Mouse (Mus musculus) liver, embryonic 14.5 days (tissue): ENCODE results near the gene Me3. TPM values are rescaled to one million over a fixed set of nuclear protein-coding genes. Genes with fewer than 3 reads are reported as not detected.

Experiments
- ATAC-seq: fragments of 200-750 bp; cut with Nextera tagmentation; 2 replicates; pipeline ENCODE4 v1.8.0; 2017; ENCODE audit warnings: moderate number of reproducible peaks, mild to moderate bottlenecking, moderate library complexity; ENCODE audit not compliant: insufficient read depth
- DNase-seq, 3 experiments: peaks; one replicate each; pipeline ENCODE4 v3.0.0-alpha.2; 2012 to 2013; ENCODE audit warnings: low read depth in 3 of 3, low spot score in 3 of 3
- H3K27ac ChIP-seq: fragments of 300-500 bp; sonication (generic); 2 replicates; pipeline ENCODE4 v1.5.1; 2014; ENCODE audit warnings: moderate library complexity, mild to moderate bottlenecking, control low read depth, inconsistent platforms
- H3K27me3 ChIP-seq: fragments of 300-500 bp; sonication (generic); 2 replicates; pipeline ENCODE4 v1.6.1; 2014; ENCODE audit warnings: mild to moderate bottlenecking, low read length, moderate library complexity; ENCODE audit not compliant: control insufficient read depth, insufficient read depth
- H3K36me3 ChIP-seq: fragments of 300-500 bp; sonication (generic); replicated peaks from 2 replicates; pipeline ENCODE4 v1.6.1; 2014; ENCODE audit warnings: low read depth; ENCODE audit not compliant: control insufficient read depth, insufficient read depth
- H3K4me1 ChIP-seq, 2 experiments: fragments of 200-500 bp in 1 of 2; fragments of 300-500 bp in 1 of 2; sonication (generic) in 1 of 2; replicated peaks; 2 replicates each; pipeline ENCODE4 v1.6.1; 2012 to 2014; ENCODE audit warnings: antibody characterized with exemption in 1 of 2, inconsistent platforms in 1 of 2, low read length in 1 of 2; ENCODE audit not compliant: control insufficient read depth in 2 of 2, insufficient read depth in 2 of 2
- H3K4me2 ChIP-seq: fragments of 300-500 bp; sonication (generic); 2 replicates; pipeline ENCODE4 v1.6.1; 2014; ENCODE audit warnings: low read depth, mild to moderate bottlenecking, control low read depth, moderate library complexity
- H3K4me3 ChIP-seq, 2 experiments: fragments of 200-500 bp in 1 of 2; fragments of 300-500 bp in 1 of 2; sonication (generic) in 1 of 2; 2 replicates each; pipeline ENCODE4 v1.5.1; 2012 to 2014; ENCODE audit warnings: low read depth in 2 of 2, low read length in 2 of 2, mild to moderate bottlenecking in 2 of 2, control low read depth in 1 of 2, inconsistent platforms in 1 of 2, moderate library complexity in 1 of 2; ENCODE audit not compliant: insufficient read depth in 1 of 2
- H3K9ac ChIP-seq: fragments of 300-500 bp; sonication (generic); replicated peaks from 2 replicates; pipeline ENCODE4 v1.6.1; 2014; ENCODE audit warnings: mild to moderate bottlenecking, control low read depth, moderate library complexity
- H3K9me3 ChIP-seq: fragments of 300-500 bp; sonication (generic); 2 replicates; pipeline ENCODE4 v1.6.1; 2016; ENCODE audit warnings: low read length, mixed read lengths; ENCODE audit not compliant: control insufficient read depth
- CTCF ChIP-seq: IDR thresholded peaks from 2 replicates; pipeline ENCODE4 v1.5.1; 2016; ENCODE audit warnings: antibody characterized with exemption, low read depth, control low read depth
- EP300 ChIP-seq: IDR thresholded peaks from 2 replicates; pipeline ENCODE4 v1.6.1; 2016; ENCODE audit warnings: antibody characterized with exemption, low read depth
- WGBS: fragments of 180-500 bp; shearing (Covaris S2); extraction: QIAGEN DNeasy Blood & Tissue Kit; methylation state at CpG from one replicate; pipeline ENCODE4 v1.1.7; 2014; ENCODE audit not compliant: insufficient replicate concordance; 5-methylcytosine and 5-hydroxymethylcytosine counted together
- polyA plus RNA-seq, 2 experiments: library from polyadenylated mRNA; depleted of rRNA in 1 of 2; stranded (reverse) in 1 of 2; unstranded in 1 of 2; fragments of >200 nt; fragmentation: Nextera tagmentation in 1 of 2; extraction: Ambion mirVana in 1 of 2; gene quantifications; 2 replicates each; pipeline versions ENCODE4 v1.2.1 to v1.2.3; 2012 to 2014

Gene Me3
- polyA plus RNA-seq, 2 experiments, result not detected

DNA sequence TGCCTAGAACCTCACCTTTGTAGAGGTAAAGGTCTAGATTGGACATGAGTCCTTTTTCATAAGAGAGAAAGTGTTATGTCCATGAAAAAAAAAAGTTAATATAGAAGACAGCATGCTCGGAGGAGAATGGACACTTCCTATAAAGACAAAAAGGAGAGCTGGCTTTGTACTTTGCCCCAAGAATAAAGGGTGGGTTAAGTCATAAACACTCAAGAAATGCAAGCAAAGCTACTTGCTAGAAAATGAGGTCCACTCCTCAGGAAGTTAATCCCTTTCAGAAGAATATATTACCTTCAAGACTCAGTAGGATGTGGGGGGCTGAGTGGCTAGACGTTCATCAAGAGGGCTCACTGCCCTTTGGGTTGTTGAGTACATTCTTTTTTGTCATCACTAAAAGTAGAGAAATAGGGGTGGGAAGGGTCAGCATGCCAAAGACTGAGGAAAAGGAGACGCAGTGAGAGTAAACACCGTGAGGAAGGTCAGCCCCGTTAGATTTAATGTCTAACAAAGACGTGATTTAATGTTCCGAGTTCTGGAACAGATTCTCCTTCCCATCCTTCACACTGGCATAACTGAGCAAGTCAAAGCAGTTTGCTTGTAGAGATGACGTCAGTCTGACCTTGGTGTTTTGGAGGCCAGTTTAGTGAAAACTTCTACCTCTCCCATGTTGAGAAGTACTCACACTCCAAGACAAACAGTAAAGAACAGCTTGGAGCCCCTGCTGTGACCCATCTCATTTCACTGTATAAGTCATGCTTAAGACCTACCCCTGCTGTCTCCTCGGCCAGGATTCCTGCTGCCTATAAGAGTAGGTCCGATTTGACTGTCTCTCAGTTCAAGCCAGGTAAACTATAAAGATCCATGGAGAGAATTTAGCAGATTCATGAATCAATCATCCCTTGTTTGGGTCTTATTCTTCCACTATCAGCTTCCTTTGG lies 220.2 kb downstream of the Me3 start:
- no peak for DNase-seq
- TF ChIP-seq CTCF (no peak), EP300 (no peak)
- Histone ChIP-seq H3K27me3 (no peaks in the 10 kb centered on the region), H3K4me3 (no peak overlapping the region), H3K9me3 (no peaks in the 10 kb centered on the region), H3K9ac (no peak overlapping the region), H3K27ac (no peak overlapping the region), H3K4me2 (no peak overlapping the region), H3K4me1 (no peaks in the 10 kb centered on the region), H3K36me3 (no peaks in the 10 kb centered on the region)
- 55% methylated on average over 10 of the region's 10 CpGs for WGBS
- no peak for ATAC-seq

DNA sequence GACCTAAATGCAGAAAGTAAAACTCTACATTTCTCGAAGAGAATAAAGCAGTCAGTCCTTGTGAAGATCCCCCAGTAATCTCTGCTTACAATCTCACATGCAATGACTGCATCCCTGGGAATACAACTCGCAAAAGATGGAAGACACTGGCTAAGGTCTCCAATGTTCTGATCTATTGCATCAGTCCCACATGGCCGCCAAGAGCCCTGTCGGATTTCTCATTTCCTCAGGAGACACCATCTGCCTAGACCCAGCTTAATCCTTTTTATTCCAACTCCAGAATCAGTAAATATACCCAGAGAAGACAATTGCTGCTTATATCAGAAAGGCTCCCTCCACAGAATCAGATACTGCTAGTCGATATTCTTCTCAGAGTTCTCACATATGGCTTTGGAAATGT lies 220.9 kb downstream of the Me3 start:
- no peak for TF ChIP-seq CTCF
- no peak for TF ChIP-seq EP300
- Histone ChIP-seq H3K36me3 (no peaks in the 10 kb centered on the region), H3K4me3 (no peak overlapping the region), H3K9ac (no peak overlapping the region), H3K27me3 (no peaks in the 10 kb centered on the region), H3K27ac (no peak overlapping the region), H3K4me1 (no peaks in the 10 kb centered on the region), H3K4me2 (no peak overlapping the region), H3K9me3 (no peaks in the 10 kb centered on the region)
- DNase-seq, result no peak
- no peak for ATAC-seq
- 57% methylated on average over 5 of the region's 5 CpGs for WGBS

DNA sequence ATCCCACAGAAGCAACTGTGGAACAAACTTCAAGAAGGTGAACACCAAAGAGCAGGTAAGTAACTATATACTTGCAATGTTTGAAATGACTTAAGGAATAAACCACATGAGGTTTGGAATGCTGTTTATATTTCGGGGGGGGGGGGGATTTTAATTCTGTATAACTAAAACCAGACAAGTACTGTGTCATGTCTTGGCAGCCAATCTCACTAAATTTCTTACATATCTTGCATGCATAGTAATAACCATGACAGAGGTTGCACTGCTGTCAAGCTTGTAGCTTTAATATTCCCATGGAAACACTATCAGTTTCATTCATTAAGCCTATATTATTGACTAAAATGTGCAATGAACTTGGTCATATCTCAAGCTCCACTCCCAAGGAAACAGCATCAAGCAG lies 223.0 kb downstream of the Me3 start:
- Histone ChIP-seq H3K27me3 (no peaks in the 10 kb centered on the region), H3K36me3 (no peaks in the 10 kb centered on the region), H3K9ac (no peak overlapping the region), H3K4me3 (no peak overlapping the region), H3K4me2 (no peak overlapping the region), H3K27ac (no peak overlapping the region), H3K9me3 (no peaks in the 10 kb centered on the region), H3K4me1 (no peaks in the 10 kb centered on the region)
- TF ChIP-seq CTCF (no peak), EP300 (no peak)
- 65% methylated on average over 1 of the region's 1 CpGs for WGBS
- DNase-seq (no peak), ATAC-seq (no peak)

DNA sequence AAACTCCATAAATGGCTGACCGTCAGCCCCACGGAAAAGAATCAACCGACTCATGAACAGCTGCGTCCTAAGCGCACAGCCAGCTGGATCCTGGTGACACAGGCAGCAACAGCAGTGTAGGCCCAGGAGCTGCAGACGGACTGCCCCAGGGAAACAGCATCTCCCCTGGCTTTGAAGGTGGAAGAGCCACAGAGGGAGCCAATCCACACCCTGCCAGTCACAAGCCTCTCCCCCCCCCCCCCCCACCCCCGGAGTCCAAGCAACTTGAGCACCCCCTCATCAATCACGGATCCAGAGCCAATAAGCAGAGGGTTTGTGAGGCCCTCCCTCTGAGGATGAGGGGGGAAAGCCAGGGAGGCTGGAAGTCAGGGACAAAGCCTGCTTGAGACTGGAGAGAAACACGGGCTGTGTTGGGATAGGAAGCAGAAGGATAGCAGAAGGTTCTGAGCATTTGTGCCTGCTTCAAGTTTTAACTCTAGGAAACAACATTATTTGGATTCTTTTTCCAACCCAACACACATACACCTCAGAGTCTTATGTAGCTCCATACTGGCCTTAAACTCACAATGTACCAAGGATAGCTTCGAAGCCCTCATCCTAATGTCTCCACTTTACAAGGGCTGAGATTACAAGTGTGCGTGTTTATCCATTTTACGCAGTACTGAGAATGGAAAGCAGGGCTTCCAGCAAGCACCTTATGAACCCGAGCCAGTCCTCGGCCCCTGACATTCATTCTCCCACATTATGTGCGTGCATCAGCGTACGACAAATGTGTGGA lies 224.4 kb downstream of the Me3 start:
- H3K4me3 ChIP-seq, result no peak overlapping the region

DNA sequence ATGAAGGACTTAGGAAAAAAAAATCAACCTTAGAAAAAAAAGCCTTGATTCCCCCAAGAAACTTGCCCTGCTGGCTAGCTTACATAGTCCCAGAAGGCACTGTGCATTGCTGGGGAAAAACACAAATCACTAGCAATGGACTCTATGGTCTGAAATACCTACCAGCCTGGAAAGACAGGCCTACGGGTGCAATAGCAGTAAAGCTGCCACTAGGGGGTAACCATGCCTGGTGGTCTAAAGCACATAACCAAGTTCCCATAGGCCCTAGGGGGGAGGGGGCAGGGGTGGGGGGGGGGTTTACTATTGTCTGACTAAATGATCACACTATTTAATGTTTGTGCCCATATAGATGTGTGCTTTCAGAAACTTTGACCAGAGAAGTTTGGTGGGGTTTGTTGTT lies 232.6 kb downstream of the Me3 start:
- Histone ChIP-seq H3K27ac (no peak overlapping the region), H3K9me3 (no peaks in the 10 kb centered on the region), H3K9ac (no peak overlapping the region), H3K4me3 (no peak overlapping the region), H3K27me3 (no peaks in the 10 kb centered on the region), H3K4me1 (no peaks in the 10 kb centered on the region), H3K36me3 (no peaks in the 10 kb centered on the region), H3K4me2 (no peak overlapping the region)
- TF ChIP-seq CTCF, result peak; percentile 34; the same call in 1 of the 2 replicates
- TF ChIP-seq EP300, result no peak
- DNase-seq, result no peak
- ATAC-seq, result no peak
- WGBS, result 77% methylated on average over 1 of the region's 1 CpGs

More for the DNA sequence above, 224.4 kb downstream of the Me3 start:
- Histone ChIP-seq H3K4me1 (no peaks in the 10 kb centered on the region), H3K27me3 (no peaks in the 10 kb centered on the region), H3K9me3 (no peaks in the 10 kb centered on the region), H3K9ac (no peak overlapping the region), H3K4me2 (no peak overlapping the region), H3K36me3 (no peaks in the 10 kb centered on the region), H3K27ac (no peak overlapping the region)
- DNase-seq (no peak), ATAC-seq (no peak)
- TF ChIP-seq EP300, result no peak
- no peak for TF ChIP-seq CTCF
- 60% methylated on average over 17 of the region's 17 CpGs for WGBS
